Comparison of ENCODE assay signal across 8 mouse cellular contexts in the genomic region with DNA sequence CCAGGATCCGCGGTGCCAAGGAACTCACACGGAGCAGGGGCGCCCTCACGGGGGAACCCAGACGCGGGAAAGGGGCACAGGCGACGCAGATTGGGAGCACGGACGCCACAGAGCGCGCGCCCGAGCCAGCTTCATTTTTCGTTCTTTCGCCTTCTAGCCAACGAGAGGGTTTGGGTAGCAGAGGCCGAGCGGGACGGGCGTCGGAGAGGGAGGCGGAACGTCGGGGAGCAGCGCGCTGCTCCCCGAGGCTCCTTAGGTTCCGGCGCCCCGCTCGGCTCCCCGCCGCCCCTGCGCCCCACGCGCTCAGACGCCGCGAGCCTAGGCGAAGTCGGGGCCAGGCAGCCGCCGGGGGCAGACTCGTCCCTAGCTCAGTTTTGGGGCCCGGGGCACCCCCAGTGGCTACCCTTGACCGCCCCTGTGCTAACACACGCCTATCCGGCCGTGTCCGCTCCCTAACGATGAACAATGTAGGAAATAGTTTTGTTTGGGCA. TPM values are rescaled to one million over a fixed set of nuclear protein-coding genes. Genes with fewer than 3 reads are reported as not detected.
A peak's percentile ranks its signal among the peaks of the same experiment; 100 is the strongest.
DNase-seq lines count a peak whose midpoint lies in the region; ATAC-seq and TF ChIP-seq lines count a peak whose summit lies in the region.

No protein-coding gene starts in this region.

- no peak for TF ChIP-seq CTCF in midbrain, postnatal 0 days (IDR thresholded peaks at IDR 0.05)

- peaks cover 19% of the 10 kb centered on the region; the same call in 1 of the 2 replicates for H3K4me1 ChIP-seq in kidney, embryonic 16.5 days (ENCODE audit: insufficient read depth, low read length)
- peaks cover 21% of the 10 kb centered on the region for H3K4me1 ChIP-seq in embryonic facial prominence, embryonic 13.5 days
- 0 out of 2 replicates have a peak, but pooled peaks cover 5% of the 10 kb centered on the region for H3K4me1 ChIP-seq in hindbrain, embryonic 14.5 days (replicated peaks; ENCODE audit: control insufficient read depth, insufficient read depth, low read length)
- no peaks in the 10 kb centered on the region for H3K4me1 ChIP-seq in midbrain, postnatal 0 days (ENCODE audit: insufficient read depth, low read length)

- peak overlapping the region; percentile 51 for H3K4me3 ChIP-seq in kidney, embryonic 16.5 days (ENCODE audit: low read length)
- peak overlapping the region; percentile 37 for H3K4me3 ChIP-seq in embryonic facial prominence, embryonic 13.5 days
- peak overlapping the region; percentile 12; the same call in 1 of the 2 replicates for H3K4me3 ChIP-seq in hindbrain, embryonic 14.5 days (replicated peaks; ENCODE audit: low read length)
- peak overlapping the region; percentile 12; the same call in 1 of the 2 replicates for H3K4me3 ChIP-seq in midbrain, postnatal 0 days (ENCODE audit: low read depth, low read length)

- H3K9ac ChIP-seq in kidney, embryonic 16.5 days (replicated peaks; ENCODE audit: low read length), result peak overlapping the region; percentile 50
- H3K9ac ChIP-seq in embryonic facial prominence, embryonic 13.5 days, result peak overlapping the region; percentile 73
- H3K9ac ChIP-seq in hindbrain, embryonic 14.5 days, result no peak overlapping the region
- no peak overlapping the region for H3K9ac ChIP-seq in midbrain, postnatal 0 days (replicated peaks; ENCODE audit: low read length, poor library complexity, severe bottlenecking)

- peak overlapping the region; percentile 69 for H3K4me2 ChIP-seq in kidney, embryonic 16.5 days (replicated peaks; ENCODE audit: low read depth, low read length)
- peak overlapping the region; percentile 61 for H3K4me2 ChIP-seq in embryonic facial prominence, embryonic 13.5 days
- H3K4me2 ChIP-seq in hindbrain, embryonic 14.5 days (replicated peaks), result peak overlapping the region; percentile 12
- H3K4me2 ChIP-seq in midbrain, postnatal 0 days (ENCODE audit: low read depth, low read length, poor library complexity, severe bottlenecking), result peak overlapping the region; percentile 24; the same call in 1 of the 2 replicates

- 0 out of 2 replicates have a peak, but pooled peaks cover 9% of the 10 kb centered on the region for H3K36me3 ChIP-seq in kidney, embryonic 16.5 days (ENCODE audit: insufficient read depth, low read length)
- peaks cover 24% of the 10 kb centered on the region; the same call in 1 of the 2 replicates for H3K36me3 ChIP-seq in embryonic facial prominence, embryonic 13.5 days
- H3K36me3 ChIP-seq in hindbrain, embryonic 14.5 days (replicated peaks; ENCODE audit: control insufficient read depth, insufficient read depth), result no peaks in the 10 kb centered on the region
- no peaks in the 10 kb centered on the region for H3K36me3 ChIP-seq in midbrain, postnatal 0 days (ENCODE audit: insufficient read depth, low read length)

- 1% methylated on average over 53 of the region's 53 CpGs for WGBS in kidney, embryonic 16.5 days
- under 1% methylated on average over 53 of the region's 53 CpGs for WGBS in embryonic facial prominence, embryonic 13.5 days
- 1% methylated on average over 50 of the region's 53 CpGs for WGBS in hindbrain, embryonic 14.5 days
- WGBS in midbrain, postnatal 0 days, result under 1% methylated on average over 47 of the region's 53 CpGs

- no peak for DNase-seq in kidney, adult 8-10 months
- DNase-seq in hindbrain, embryonic 14.5 days (ENCODE audit: low spot score), result no peak
- DNase-seq in midbrain, postnatal 0 days (ENCODE audit: low spot score), result no peak
- DNase-seq in cerebellum, postnatal 36 days, result no peak
- no peak for DNase-seq in urinary bladder, postnatal 4 days (ENCODE audit: low spot score in 2 of 2)
- DNase-seq in embryo, embryonic 10.5 days (ENCODE audit: low spot score), result no peak

- no peak for ATAC-seq in kidney, embryonic 16.5 days (ENCODE audit: low FRiP score, low TSS enrichment)
- no peak for ATAC-seq in embryonic facial prominence, embryonic 13.5 days (ENCODE audit: insufficient number of reproducible peaks, insufficient read depth, low FRiP score, low TSS enrichment, low read depth)
- no peak for ATAC-seq in hindbrain, embryonic 14.5 days (ENCODE audit: low FRiP score)
- ATAC-seq in midbrain, postnatal 0 days (ENCODE audit: low FRiP score), result no peak

- H3K9me3 ChIP-seq in kidney, embryonic 16.5 days (ENCODE audit: low read length), result peaks cover 5% of the 10 kb centered on the region; the same call in 1 of the 2 replicates
- no peaks in the 10 kb centered on the region; the same call in 1 of the 2 replicates for H3K9me3 ChIP-seq in embryonic facial prominence, embryonic 13.5 days
- no peaks in the 10 kb centered on the region for H3K9me3 ChIP-seq in hindbrain, embryonic 14.5 days (ENCODE audit: control insufficient read depth, low read length)
- no peaks in the 10 kb centered on the region for H3K9me3 ChIP-seq in midbrain, postnatal 0 days (ENCODE audit: low read length)

- peaks cover 72% of the 10 kb centered on the region for H3K27me3 ChIP-seq in kidney, embryonic 16.5 days (ENCODE audit: insufficient read depth, low read length)
- peaks cover 84% of the 10 kb centered on the region for H3K27me3 ChIP-seq in embryonic facial prominence, embryonic 13.5 days
- H3K27me3 ChIP-seq in hindbrain, embryonic 14.5 days (ENCODE audit: control insufficient read depth, insufficient read depth, low read length), result peaks cover 81% of the 10 kb centered on the region
- H3K27me3 ChIP-seq in midbrain, postnatal 0 days (ENCODE audit: insufficient read depth, low read length), result peaks cover 73% of the 10 kb centered on the region

- H3K27ac ChIP-seq in kidney, embryonic 16.5 days (ENCODE audit: low read length), result no peak overlapping the region
- H3K27ac ChIP-seq in embryonic facial prominence, embryonic 13.5 days, result peak overlapping the region; percentile 34; the same call in 1 of the 2 replicates
- no peak overlapping the region for H3K27ac ChIP-seq in hindbrain, embryonic 14.5 days
- H3K27ac ChIP-seq in midbrain, postnatal 0 days (ENCODE audit: low read depth, low read length), result no peak overlapping the region

RNA-seq across cellular contexts. Expression of gene Igf2, which starts 2.6 kb away (rescaled TPM):
- polyA plus RNA-seq in kidney, embryonic 16.5 days (2015; fragmentation: Nextera tagmentation; extraction: Ambion mirVana), result 516 and 585 TPM in 2 replicates
- 634 and 679 TPM in 2 replicates for polyA plus RNA-seq in embryonic facial prominence, embryonic 13.5 days (2015; fragmentation: Nextera tagmentation; extraction: Ambion mirVana)
- polyA plus RNA-seq in hindbrain, embryonic 14.5 days (2014; fragmentation: Nextera tagmentation; extraction: Ambion mirVana), result 141 and 194 TPM in 2 replicates
- total RNA-seq in midbrain, postnatal 0 days (2014; rRNA removed), result 369 and 380 TPM in 2 replicates
- polyA plus RNA-seq in midbrain, postnatal 0 days (2015; fragmentation: Nextera tagmentation; extraction: Ambion mirVana), result 195 and 213 TPM in 2 replicates

RNA-seq across cellular contexts. Expression of gene Gm49394, which starts 5.8 kb away (rescaled TPM):
- 0.07 TPM in 1 of 2 replicates, not detected in the other for polyA plus RNA-seq in kidney, embryonic 16.5 days (2015; fragmentation: Nextera tagmentation; extraction: Ambion mirVana)
- polyA plus RNA-seq in embryonic facial prominence, embryonic 13.5 days (2015; fragmentation: Nextera tagmentation; extraction: Ambion mirVana), result 0.10 TPM in 1 of 2 replicates, not detected in the other
- polyA plus RNA-seq in hindbrain, embryonic 14.5 days (2014; fragmentation: Nextera tagmentation; extraction: Ambion mirVana), result not detected in 2 replicates
- not detected in 2 replicates for total RNA-seq in midbrain, postnatal 0 days (2014; rRNA removed)
- polyA plus RNA-seq in midbrain, postnatal 0 days (2015; fragmentation: Nextera tagmentation; extraction: Ambion mirVana), result not detected in 2 replicates

Comparison
In these comparisons a context has a peak if more than half of its experiments do, and no peak if none do; other contexts are left out.
1. H3K4me2 ChIP-seq: peak in every context shown above with its lines; median percentile 69 in kidney, embryonic 16.5 days; 61 in embryonic facial prominence, embryonic 13.5 days; 24 in midbrain, postnatal 0 days; 12 in hindbrain, embryonic 14.5 days.
2. H3K9ac ChIP-seq: peak in kidney, embryonic 16.5 days (single experiment) and embryonic facial prominence, embryonic 13.5 days (single experiment); none in hindbrain, embryonic 14.5 days (single experiment) and midbrain, postnatal 0 days (single experiment).
3. Peak in every context shown above with its lines, with median percentiles within 50 percentile points of each other: H3K4me3 ChIP-seq.